Mouse (Mus musculus): ENCODE measurements around the gene Cx3cr1. TPM values are rescaled to one million over a fixed set of nuclear protein-coding genes. Genes with fewer than 3 reads are reported as not detected.

Gene Cx3cr1
- polyA plus RNA-seq, 1 experiment from 2014 or later: 3.9 TPM

- Histone ChIP-seq H3K4me3 (ENCODE audit: low read depth, low read length) (no peak overlapping the region), H3K36me3 (ENCODE audit: control insufficient read depth, insufficient read depth, low read length) (no peaks in the 10 kb centered on the region), H3K27me3 (ENCODE audit: control insufficient read depth, insufficient read depth, low read length) (no peaks in the 10 kb centered on the region), H3K9ac (ENCODE audit: low read length) (no peak overlapping the region), H3K9me3 (ENCODE audit: control insufficient read depth, low read length) (no peaks in the 10 kb centered on the region), H3K27ac (ENCODE audit: low read depth, low read length) (no peak overlapping the region), H3K4me2 (ENCODE audit: low read depth, low read length, severe bottlenecking) (no peak overlapping the region), H3K4me1 (replicated peaks; ENCODE audit: control insufficient read depth, insufficient read depth, low read length) (no peaks in the 10 kb centered on the region)
- WGBS: 83% methylated on average over 4 of the region's 4 CpGs
- DNase-seq (ENCODE audit: low spot score): no peak
- no peak for ATAC-seq (replicated peaks; ENCODE audit: low FRiP score)
These were observed 131.2 kb downstream of the Cx3cr1 start for GRCm38 (mm10) chr9:119938496-119938895.

GRCm38 (mm10) chr9:119937005-119937773 lies 132.5 kb downstream of the Cx3cr1 start, which contains the start of the genes Gorasp1 and Ttc21a:
Gene Gorasp1, minus strand, starts transcription at chr9:119937565.
Gene Ttc21a, plus strand, starts transcription at chr9:119937606.
- Histone ChIP-seq H3K4me1 (replicated peaks; ENCODE audit: control insufficient read depth, insufficient read depth, low read length) (no peaks in the 10 kb centered on the region), H3K27me3 (ENCODE audit: control insufficient read depth, insufficient read depth, low read length) (no peaks in the 10 kb centered on the region), H3K4me3 (ENCODE audit: low read depth, low read length) (peak within 1 kb of the TSS; percentile 66), H3K27ac (ENCODE audit: low read depth, low read length) (peak within 1 kb of the TSS; percentile 55; the same call in 1 of the 2 replicates), H3K9me3 (ENCODE audit: control insufficient read depth, low read length) (no peaks in the 10 kb centered on the region), H3K4me2 (ENCODE audit: low read depth, low read length, severe bottlenecking) (peak within 1 kb of the TSS; percentile 83), H3K9ac (ENCODE audit: low read length) (peak within 1 kb of the TSS; percentile 89), H3K36me3 (ENCODE audit: control insufficient read depth, insufficient read depth, low read length) (no peaks in the 10 kb centered on the region)
- peak; percentile 96 for DNase-seq (ENCODE audit: low spot score)
- ATAC-seq (replicated peaks; ENCODE audit: low FRiP score): peak; percentile 96
- WGBS: 1% methylated on average over 40 of the region's 40 CpGs

GRCm38 (mm10) chr9:119933675-119934074 lies 136.0 kb downstream of the Cx3cr1 start:
- Histone ChIP-seq H3K27me3 (ENCODE audit: control insufficient read depth, insufficient read depth, low read length) (no peaks in the 10 kb centered on the region), H3K27ac (ENCODE audit: low read depth, low read length) (no peak overlapping the region), H3K9ac (ENCODE audit: low read length) (no peak overlapping the region), H3K4me3 (ENCODE audit: low read depth, low read length) (no peak overlapping the region), H3K36me3 (ENCODE audit: control insufficient read depth, insufficient read depth, low read length) (no peaks in the 10 kb centered on the region; the same call in 1 of the 2 replicates), H3K4me1 (replicated peaks; ENCODE audit: control insufficient read depth, insufficient read depth, low read length) (no peaks in the 10 kb centered on the region), H3K9me3 (ENCODE audit: control insufficient read depth, low read length) (no peaks in the 10 kb centered on the region), H3K4me2 (ENCODE audit: low read depth, low read length, severe bottlenecking) (no peak overlapping the region)
- no peak for DNase-seq (ENCODE audit: low spot score)
- 99% methylated on average over 6 of the region's 6 CpGs for WGBS
- ATAC-seq (replicated peaks; ENCODE audit: low FRiP score): no peak

- WGBS: 89% methylated on average over 12 of the region's 12 CpGs
- Histone ChIP-seq H3K4me3 (ENCODE audit: low read depth, low read length) (no peak overlapping the region), H3K36me3 (ENCODE audit: control insufficient read depth, insufficient read depth, low read length) (no peaks in the 10 kb centered on the region; the same call in 1 of the 2 replicates), H3K9me3 (ENCODE audit: control insufficient read depth, low read length) (no peaks in the 10 kb centered on the region), H3K4me1 (replicated peaks; ENCODE audit: control insufficient read depth, insufficient read depth, low read length) (no peaks in the 10 kb centered on the region), H3K9ac (ENCODE audit: low read length) (no peak overlapping the region), H3K27me3 (ENCODE audit: control insufficient read depth, insufficient read depth, low read length) (no peaks in the 10 kb centered on the region), H3K4me2 (ENCODE audit: low read depth, low read length, severe bottlenecking) (no peak overlapping the region), H3K27ac (ENCODE audit: low read depth, low read length) (no peak overlapping the region)
- DNase-seq (ENCODE audit: low spot score) (no peak), ATAC-seq (replicated peaks; ENCODE audit: low FRiP score) (no peak)
These were observed 137.3 kb downstream of the Cx3cr1 start for GRCm38 (mm10) chr9:119932358-119932757.

GRCm38 (mm10) chr9:119926497-119926896 lies 143.2 kb downstream of the Cx3cr1 start:
- H3K36me3 ChIP-seq (ENCODE audit: control insufficient read depth, insufficient read depth, low read length): peaks cover 12% of the 10 kb centered on the region; the same call in 1 of the 2 replicates
- no peak overlapping the region for H3K4me2 ChIP-seq (ENCODE audit: low read depth, low read length, severe bottlenecking)
- no peak overlapping the region for H3K9ac ChIP-seq (ENCODE audit: low read length)
- no peak overlapping the region for H3K4me3 ChIP-seq (ENCODE audit: low read depth, low read length)
- no peak overlapping the region for H3K27ac ChIP-seq (ENCODE audit: low read depth, low read length)
- 90% methylated on average over 5 of the region's 5 CpGs for WGBS
- no peaks in the 10 kb centered on the region for H3K4me1 ChIP-seq (replicated peaks; ENCODE audit: control insufficient read depth, insufficient read depth, low read length)
- H3K9me3 ChIP-seq (ENCODE audit: control insufficient read depth, low read length): no peaks in the 10 kb centered on the region
- no peak for DNase-seq (ENCODE audit: low spot score)
- ATAC-seq (replicated peaks; ENCODE audit: low FRiP score): no peak
- H3K27me3 ChIP-seq (ENCODE audit: control insufficient read depth, insufficient read depth, low read length): no peaks in the 10 kb centered on the region

- Histone ChIP-seq H3K27me3 (ENCODE audit: control insufficient read depth, insufficient read depth, low read length) (no peaks in the 10 kb centered on the region), H3K4me1 (replicated peaks; ENCODE audit: control insufficient read depth, insufficient read depth, low read length) (no peaks in the 10 kb centered on the region), H3K27ac (ENCODE audit: low read depth, low read length) (no peak overlapping the region), H3K9me3 (ENCODE audit: control insufficient read depth, low read length) (no peaks in the 10 kb centered on the region), H3K9ac (ENCODE audit: low read length) (no peak overlapping the region), H3K4me3 (ENCODE audit: low read depth, low read length) (no peak overlapping the region), H3K36me3 (ENCODE audit: control insufficient read depth, insufficient read depth, low read length) (peaks cover 12% of the 10 kb centered on the region; the same call in 1 of the 2 replicates), H3K4me2 (ENCODE audit: low read depth, low read length, severe bottlenecking) (no peak overlapping the region)
- WGBS: 86% methylated on average over 8 of the region's 8 CpGs
- DNase-seq (ENCODE audit: low spot score) (no peak), ATAC-seq (replicated peaks; ENCODE audit: low FRiP score) (no peak)
These were observed 143.9 kb downstream of the Cx3cr1 start for GRCm38 (mm10) chr9:119925729-119926128.

- Histone ChIP-seq H3K4me3 (ENCODE audit: low read depth, low read length) (no peak overlapping the region), H3K27ac (ENCODE audit: low read depth, low read length) (no peak overlapping the region), H3K27me3 (ENCODE audit: control insufficient read depth, insufficient read depth, low read length) (no peaks in the 10 kb centered on the region), H3K4me1 (replicated peaks; ENCODE audit: control insufficient read depth, insufficient read depth, low read length) (no peaks in the 10 kb centered on the region), H3K36me3 (ENCODE audit: control insufficient read depth, insufficient read depth, low read length) (peaks cover 12% of the 10 kb centered on the region; the same call in 1 of the 2 replicates), H3K4me2 (ENCODE audit: low read depth, low read length, severe bottlenecking) (no peak overlapping the region), H3K9ac (ENCODE audit: low read length) (no peak overlapping the region), H3K9me3 (ENCODE audit: control insufficient read depth, low read length) (no peaks in the 10 kb centered on the region)
- 94% methylated on average over 16 of the region's 16 CpGs for WGBS
- DNase-seq (ENCODE audit: low spot score) (no peak), ATAC-seq (replicated peaks; ENCODE audit: low FRiP score) (no peak)
These were observed 144.5 kb downstream of the Cx3cr1 start for GRCm38 (mm10) chr9:119925120-119925657.

DNA sequence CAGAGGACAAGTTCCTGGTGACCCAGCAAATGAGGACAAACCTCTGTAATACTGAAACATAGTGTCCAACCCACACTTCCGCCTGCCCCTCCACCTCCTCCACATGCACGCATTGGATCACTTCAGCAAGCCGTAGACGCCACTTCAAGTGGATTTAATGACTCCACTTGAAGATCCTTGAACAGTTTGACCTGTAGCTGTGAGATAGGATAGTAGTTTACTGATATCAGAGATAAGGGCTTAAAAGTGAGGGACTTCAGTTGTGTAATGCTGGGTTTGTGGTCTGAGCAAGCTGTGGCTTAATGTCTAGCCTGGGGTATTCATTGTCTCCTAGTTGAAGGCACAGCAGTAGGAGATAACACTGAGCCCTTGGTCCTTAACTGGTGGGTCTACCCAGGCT lies 146.2 kb downstream of the Cx3cr1 start:
- no peaks in the 10 kb centered on the region for H3K27me3 ChIP-seq (ENCODE audit: control insufficient read depth, insufficient read depth, low read length)
- no peak overlapping the region for H3K4me3 ChIP-seq (ENCODE audit: low read depth, low read length)
- H3K9me3 ChIP-seq (ENCODE audit: control insufficient read depth, low read length): no peaks in the 10 kb centered on the region
- H3K4me2 ChIP-seq (ENCODE audit: low read depth, low read length, severe bottlenecking): no peak overlapping the region
- no peak overlapping the region for H3K27ac ChIP-seq (ENCODE audit: low read depth, low read length)
- ATAC-seq (replicated peaks; ENCODE audit: low FRiP score) (no peak), DNase-seq (ENCODE audit: low spot score) (no peak)
- no peaks in the 10 kb centered on the region for H3K4me1 ChIP-seq (replicated peaks; ENCODE audit: control insufficient read depth, insufficient read depth, low read length)
- peaks cover 14% of the 10 kb centered on the region; the same call in 1 of the 2 replicates for H3K36me3 ChIP-seq (ENCODE audit: control insufficient read depth, insufficient read depth, low read length)
- no peak overlapping the region for H3K9ac ChIP-seq (ENCODE audit: low read length)
- 93% methylated on average over 4 of the region's 4 CpGs for WGBS
